Mouse (Mus musculus) liver, embryonic 13.5 days (tissue): ENCODE results near the gene Ttc29. TPM values are rescaled to one million over a fixed set of nuclear protein-coding genes. Genes with fewer than 3 reads are reported as not detected.

Experiments used
- ATAC-seq: fragments of 200-750 bp; cut with Nextera tagmentation; 2 replicates; pipeline ENCODE4 v1.8.0; 2017; ENCODE audit warnings: low read depth, mild to moderate bottlenecking, moderate number of reproducible peaks, moderate library complexity
- DNase-seq: peaks from one replicate; pipeline ENCODE4 v3.0.0; 2022
- H3K27ac ChIP-seq: fragments of 300-500 bp; sonication (generic); 2 replicates; pipeline ENCODE4 v1.5.1; 2015; ENCODE audit warnings: moderate library complexity, mild to moderate bottlenecking, inconsistent platforms
- H3K27me3 ChIP-seq: fragments of 300-500 bp; sonication (generic); 2 replicates; pipeline ENCODE4 v1.6.1; 2015; ENCODE audit warnings: mild to moderate bottlenecking, inconsistent platforms
- H3K36me3 ChIP-seq: fragments of 300-500 bp; sonication (generic); 2 replicates; pipeline ENCODE4 v1.6.1; 2015; ENCODE audit warnings: mild to moderate bottlenecking, inconsistent platforms
- H3K4me1 ChIP-seq: fragments of 300-500 bp; sonication (generic); replicated peaks from 2 replicates; pipeline ENCODE4 v1.6.1; 2015; ENCODE audit warnings: inconsistent platforms
- H3K4me2 ChIP-seq: fragments of 300-500 bp; sonication (generic); 2 replicates; pipeline ENCODE4 v1.6.1; 2015; ENCODE audit warnings: inconsistent platforms, mild to moderate bottlenecking, moderate library complexity
- H3K4me3 ChIP-seq: fragments of 300-500 bp; sonication (generic); replicated peaks from 2 replicates; pipeline ENCODE4 v1.5.1; 2015; ENCODE audit warnings: mild to moderate bottlenecking, inconsistent platforms
- H3K9ac ChIP-seq: fragments of 300-500 bp; sonication (generic); 2 replicates; pipeline ENCODE4 v1.6.1; 2015; ENCODE audit warnings: mild to moderate bottlenecking, inconsistent platforms
- H3K9me3 ChIP-seq: fragments of 300-500 bp; sonication (generic); replicated peaks from 2 replicates; pipeline ENCODE4 v1.6.1; 2016; ENCODE audit warnings: inconsistent platforms
- WGBS: fragments of 180-500 bp; shearing (Covaris S2); methylation state at CpG from one replicate; pipeline ENCODE4 v1.1.7; 2015; ENCODE audit not compliant: insufficient replicate concordance; 5-methylcytosine and 5-hydroxymethylcytosine counted together
- polyA plus RNA-seq: library from polyadenylated mRNA; unstranded; fragments of >200 nt; fragmentation: Nextera tagmentation; extraction: Ambion mirVana; gene quantifications from 2 replicates; pipeline ENCODE4 v1.2.1, GENCODE M21; 2015

Ttc29 gene
- not detected in 2 replicates for polyA plus RNA-seq

- Histone ChIP-seq H3K4me2 (no peak within 1 kb of the TSS), H3K4me3 (no peak within 1 kb of the TSS), H3K9ac (no peak within 1 kb of the TSS), H3K4me1 (0 out of 2 replicates have a peak, but pooled peaks cover 3% of the 10 kb centered on the region), H3K27ac (no peak within 1 kb of the TSS), H3K36me3 (no peaks in the 10 kb centered on the region), H3K9me3 (no peaks in the 10 kb centered on the region), H3K27me3 (no peaks in the 10 kb centered on the region)
- DNase-seq = no peak
- 9% methylated on average over 11 of the region's 11 CpGs for WGBS
- ATAC-seq = peak; percentile 50; the same call in 1 of the 2 replicates
These were observed at the start of gene Ttc29 for GRCm38 (mm10) chr8:78213074-78213473. Ttc29 (plus strand) TSS chr8:78213297.

GRCm38 (mm10) chr8:78171351-78171750 is 41.7 kb upstream of the Ttc29 start:
- H3K9me3 ChIP-seq = no peaks in the 10 kb centered on the region
- no peaks in the 10 kb centered on the region for H3K4me1 ChIP-seq
- H3K9ac ChIP-seq = no peak overlapping the region
- H3K36me3 ChIP-seq = no peaks in the 10 kb centered on the region
- no peak for DNase-seq
- 61% methylated on average over 1 of the region's 1 CpGs for WGBS
- no peak overlapping the region for H3K4me2 ChIP-seq
- no peak overlapping the region for H3K4me3 ChIP-seq
- ATAC-seq = no peak
- H3K27me3 ChIP-seq = no peaks in the 10 kb centered on the region
- H3K27ac ChIP-seq = no peak overlapping the region

DNA sequence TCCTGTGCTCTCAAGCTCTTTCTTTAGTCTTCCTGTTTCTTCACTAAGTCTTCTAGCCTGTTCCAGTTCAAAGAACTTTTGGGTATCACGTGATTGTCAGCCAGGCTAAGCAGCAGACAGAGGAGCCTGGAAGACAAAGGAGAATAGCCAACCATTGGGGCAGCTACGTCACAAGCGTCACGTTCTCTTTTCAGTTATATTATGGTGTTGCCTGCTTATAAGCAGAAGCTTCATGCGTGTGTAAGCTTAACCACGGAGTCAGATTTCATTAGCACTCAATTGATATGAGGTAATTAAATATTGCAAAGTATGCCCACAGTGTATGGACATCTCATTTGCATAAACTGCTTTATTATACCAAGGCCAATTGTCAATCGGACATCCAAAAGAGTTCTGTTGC is 30.4 kb upstream of the Ttc29 start:
- no peak overlapping the region for H3K4me2 ChIP-seq
- 71% methylated on average over 7 of the region's 7 CpGs for WGBS
- no peak overlapping the region for H3K9ac ChIP-seq
- no peaks in the 10 kb centered on the region for H3K27me3 ChIP-seq
- DNase-seq = no peak
- no peak overlapping the region for H3K4me3 ChIP-seq
- no peaks in the 10 kb centered on the region for H3K9me3 ChIP-seq
- no peak for ATAC-seq
- H3K27ac ChIP-seq = no peak overlapping the region
- no peaks in the 10 kb centered on the region for H3K4me1 ChIP-seq
- no peaks in the 10 kb centered on the region for H3K36me3 ChIP-seq

GRCm38 (mm10) chr8:78183414-78183813 is 29.7 kb upstream of the Ttc29 start:
- 67% methylated on average over 6 of the region's 6 CpGs for WGBS
- H3K36me3 ChIP-seq = no peaks in the 10 kb centered on the region
- no peak overlapping the region for H3K9ac ChIP-seq
- no peaks in the 10 kb centered on the region for H3K9me3 ChIP-seq
- H3K4me1 ChIP-seq = no peaks in the 10 kb centered on the region
- DNase-seq = no peak
- H3K4me2 ChIP-seq = no peak overlapping the region
- H3K4me3 ChIP-seq = no peak overlapping the region
- no peak overlapping the region for H3K27ac ChIP-seq
- no peak for ATAC-seq
- no peaks in the 10 kb centered on the region for H3K27me3 ChIP-seq

DNA sequence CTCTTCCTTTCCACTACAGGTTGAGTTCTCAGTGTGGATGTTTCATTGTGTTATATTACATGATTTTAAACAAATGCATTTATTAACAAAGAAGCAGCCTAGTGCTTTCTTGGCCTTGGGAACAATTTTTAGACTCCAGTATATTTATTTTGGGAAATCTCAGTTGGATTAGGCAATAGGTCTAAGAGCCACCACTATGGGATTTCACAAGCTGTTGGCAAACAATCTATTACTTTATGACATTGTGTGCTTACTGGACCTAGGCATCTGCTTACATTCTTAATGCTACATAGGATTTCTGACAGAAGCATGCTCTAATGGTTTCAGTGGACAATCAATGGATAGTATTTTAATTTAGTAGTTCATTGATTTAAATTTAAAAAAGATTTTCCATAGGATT is 26.0 kb upstream of the Ttc29 start:
- H3K27ac ChIP-seq = no peak overlapping the region
- H3K27me3 ChIP-seq = no peaks in the 10 kb centered on the region
- H3K4me2 ChIP-seq = no peak overlapping the region
- no peaks in the 10 kb centered on the region for H3K36me3 ChIP-seq
- no peaks in the 10 kb centered on the region for H3K9me3 ChIP-seq
- H3K4me1 ChIP-seq = no peaks in the 10 kb centered on the region
- no peak overlapping the region for H3K9ac ChIP-seq
- ATAC-seq = no peak
- DNase-seq = no peak
- no peak overlapping the region for H3K4me3 ChIP-seq

GRCm38 (mm10) chr8:78204229-78204628 is 8.9 kb upstream of the Ttc29 start:
- 25% methylated on average over 5 of the region's 5 CpGs for WGBS
- H3K4me3 ChIP-seq = no peak overlapping the region
- H3K4me2 ChIP-seq = no peak overlapping the region
- no peak overlapping the region for H3K9ac ChIP-seq
- no peak overlapping the region for H3K27ac ChIP-seq
- H3K9me3 ChIP-seq = no peaks in the 10 kb centered on the region
- no peaks in the 10 kb centered on the region for H3K36me3 ChIP-seq
- no peaks in the 10 kb centered on the region for H3K27me3 ChIP-seq
- ATAC-seq = no peak
- DNase-seq = no peak
- no peaks in the 10 kb centered on the region for H3K4me1 ChIP-seq

GRCm38 (mm10) chr8:78210424-78210823 is 2.7 kb upstream of the Ttc29 start:
- Histone ChIP-seq H3K27me3 (no peaks in the 10 kb centered on the region), H3K4me1 (0 out of 2 replicates have a peak, but pooled peaks cover 3% of the 10 kb centered on the region), H3K9ac (no peak overlapping the region), H3K27ac (no peak overlapping the region), H3K4me2 (no peak overlapping the region), H3K36me3 (no peaks in the 10 kb centered on the region), H3K9me3 (no peaks in the 10 kb centered on the region), H3K4me3 (no peak overlapping the region)
- ATAC-seq = no peak
- DNase-seq = no peak
- 9% methylated on average over 3 of the region's 3 CpGs for WGBS

- Histone ChIP-seq H3K4me2 (no peak overlapping the region), H3K9me3 (no peaks in the 10 kb centered on the region), H3K36me3 (no peaks in the 10 kb centered on the region), H3K4me1 (0 out of 2 replicates have a peak, but pooled peaks cover 3% of the 10 kb centered on the region), H3K4me3 (no peak overlapping the region), H3K27ac (no peak overlapping the region), H3K27me3 (no peaks in the 10 kb centered on the region), H3K9ac (no peak overlapping the region)
- ATAC-seq (no peak), DNase-seq (no peak)
- 38% methylated on average over 3 of the region's 3 CpGs for WGBS
These were observed 1.5 kb downstream of the Ttc29 start for GRCm38 (mm10) chr8:78214645-78215044.

DNA sequence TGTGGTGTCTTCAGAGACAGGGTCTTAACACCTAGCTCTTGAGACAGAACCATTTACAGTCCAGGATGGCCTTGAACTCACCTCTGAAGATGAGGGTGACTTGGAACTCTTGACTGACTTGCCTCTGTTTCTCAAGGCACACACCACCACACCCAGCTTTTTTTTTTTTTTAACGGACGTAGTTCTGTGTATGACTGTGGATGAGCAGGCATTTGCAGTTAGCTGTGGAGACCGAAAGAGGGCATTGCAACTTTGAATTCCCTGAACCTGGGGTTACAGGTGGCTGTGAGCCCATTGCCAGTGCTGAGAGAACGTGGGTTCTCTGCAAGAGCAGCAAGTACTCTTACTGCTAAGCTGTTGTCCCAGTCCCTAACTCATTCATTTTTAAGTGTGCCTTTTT is 13.0 kb downstream of the Ttc29 start:
- Histone ChIP-seq H3K4me1 (no peaks in the 10 kb centered on the region), H3K36me3 (no peaks in the 10 kb centered on the region), H3K27ac (no peak overlapping the region), H3K9me3 (no peaks in the 10 kb centered on the region), H3K4me2 (no peak overlapping the region), H3K9ac (no peak overlapping the region), H3K27me3 (no peaks in the 10 kb centered on the region), H3K4me3 (no peak overlapping the region)
- DNase-seq (no peak), ATAC-seq (no peak)
- WGBS = 58% methylated on average over 4 of the region's 4 CpGs

DNA sequence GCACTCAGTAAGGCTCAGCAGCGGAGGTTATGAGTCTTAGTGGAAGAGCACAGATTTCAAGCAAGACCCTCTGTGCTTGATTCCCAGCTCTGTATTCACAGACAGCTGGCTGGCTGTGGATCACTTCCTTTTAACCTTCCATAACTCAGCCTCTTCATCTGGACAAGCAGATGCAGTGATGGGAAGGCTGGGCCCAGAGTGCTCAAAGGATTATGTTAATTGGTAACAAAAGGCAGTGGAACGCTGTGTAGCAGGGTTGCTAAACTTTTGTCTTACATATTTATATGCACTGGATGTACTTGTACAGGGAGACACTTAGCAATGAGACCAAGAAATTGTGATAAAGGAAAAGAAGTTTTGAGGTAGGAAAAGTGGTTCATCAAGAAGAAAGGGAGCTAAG is 17.6 kb downstream of the Ttc29 start:
- no peaks in the 10 kb centered on the region for H3K9me3 ChIP-seq
- H3K4me2 ChIP-seq = no peak overlapping the region
- no peak overlapping the region for H3K9ac ChIP-seq
- no peaks in the 10 kb centered on the region for H3K36me3 ChIP-seq
- H3K4me3 ChIP-seq = no peak overlapping the region
- WGBS = 62% methylated on average over 2 of the region's 2 CpGs
- no peaks in the 10 kb centered on the region for H3K27me3 ChIP-seq
- no peak overlapping the region for H3K27ac ChIP-seq
- no peak for DNase-seq
- no peak for ATAC-seq
- H3K4me1 ChIP-seq = no peaks in the 10 kb centered on the region

DNA sequence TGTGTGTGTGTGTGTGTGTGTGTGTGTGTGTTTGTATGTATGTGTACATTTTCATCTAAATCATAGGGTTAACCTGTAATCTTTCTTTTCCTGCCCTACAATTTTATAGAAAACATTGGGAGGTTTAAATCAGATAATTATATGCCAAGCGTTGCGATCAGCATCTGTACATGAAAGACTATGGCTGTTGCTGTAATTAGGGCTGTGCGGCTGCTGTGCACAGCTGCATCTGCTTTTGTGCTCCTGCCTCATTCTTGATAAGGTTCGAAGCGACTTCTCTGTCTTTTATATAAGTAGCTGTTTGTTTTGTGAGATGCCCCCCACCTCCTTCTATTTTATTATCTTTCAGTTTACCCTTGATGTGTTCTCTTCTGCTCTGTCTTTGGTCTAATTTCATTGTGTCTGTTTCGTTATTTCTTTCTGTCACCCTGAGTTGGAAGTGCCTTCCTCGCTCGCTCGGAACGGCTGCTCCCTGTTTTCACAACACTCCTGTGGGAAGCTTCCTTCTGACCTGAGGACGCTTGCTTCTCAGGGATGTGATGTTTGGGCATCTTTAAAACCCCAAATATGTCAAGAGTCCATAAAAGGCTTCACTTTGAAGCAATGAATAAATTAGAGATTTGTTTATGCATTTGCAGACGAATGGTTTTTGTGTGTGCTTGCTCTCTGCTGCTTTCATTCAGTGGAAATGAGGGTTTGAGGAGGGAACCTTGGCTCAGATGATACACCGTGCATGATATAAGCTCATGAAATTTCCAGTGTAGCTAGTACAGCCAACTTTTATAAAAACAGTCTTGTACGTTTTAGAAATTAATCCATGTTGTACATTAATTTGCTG is 20.0 kb downstream of the Ttc29 start:
- no peak for DNase-seq
- H3K27me3 ChIP-seq = no peaks in the 10 kb centered on the region
- H3K4me1 ChIP-seq = no peaks in the 10 kb centered on the region
- H3K27ac ChIP-seq = no peak overlapping the region
- 57% methylated on average over 14 of the region's 14 CpGs for WGBS
- no peaks in the 10 kb centered on the region for H3K36me3 ChIP-seq
- no peak overlapping the region for H3K4me3 ChIP-seq
- H3K4me2 ChIP-seq = no peak overlapping the region
- H3K9me3 ChIP-seq = no peaks in the 10 kb centered on the region
- no peak for ATAC-seq
- H3K9ac ChIP-seq = no peak overlapping the region

DNA sequence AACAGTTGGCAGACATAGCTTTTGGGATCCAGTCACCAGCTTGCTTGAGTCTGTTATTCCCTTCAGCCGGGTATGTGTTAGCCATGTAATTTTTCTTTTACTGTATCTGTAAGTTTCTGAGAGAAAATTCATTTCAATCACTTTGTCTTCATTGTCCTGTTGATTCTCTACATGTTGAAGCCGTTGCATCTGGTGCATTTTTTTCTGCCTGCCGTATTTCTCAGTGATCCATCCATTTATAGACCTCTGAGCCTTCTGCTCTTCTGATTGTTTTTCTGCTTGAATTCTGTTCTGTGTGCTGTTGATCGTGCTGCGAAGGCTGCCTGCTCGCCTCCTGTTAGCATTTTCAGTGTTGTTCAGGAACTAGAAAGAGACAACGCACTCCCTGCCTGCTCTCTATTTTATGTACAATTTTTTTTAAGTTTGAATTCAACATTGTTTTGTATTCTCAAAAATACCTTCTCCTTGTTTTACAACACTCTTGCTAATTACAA is 20.7 kb downstream of the Ttc29 start:
- Histone ChIP-seq H3K4me2 (no peak overlapping the region), H3K27ac (no peak overlapping the region), H3K36me3 (no peaks in the 10 kb centered on the region), H3K9ac (no peak overlapping the region), H3K27me3 (no peaks in the 10 kb centered on the region), H3K4me3 (no peak overlapping the region), H3K9me3 (no peaks in the 10 kb centered on the region), H3K4me1 (no peaks in the 10 kb centered on the region)
- no peak for ATAC-seq
- WGBS = 67% methylated on average over 7 of the region's 7 CpGs
- DNase-seq = no peak
